Mouse (Mus musculus) MEL (cell line): ENCODE results near the gene Dennd1a. TPM values are rescaled to one million over a fixed set of nuclear protein-coding genes. Genes with fewer than 3 reads are reported as not detected.

Source experiments
- DNase-seq: peaks from one replicate; pipeline ENCODE4 v3.0.0; 2011; ENCODE audit warnings: low read depth, low spot score
- H3K27ac ChIP-seq: 2 replicates; pipeline ENCODE4 v1.5.1; 2012; ENCODE audit warnings: low read depth, mild to moderate bottlenecking, control low read depth, low read length, moderate library complexity; ENCODE audit not compliant: control insufficient read depth
- H3K27me3 ChIP-seq, 2 experiments: fragments of 150-350 bp in 1 of 2; sonication (generic) in 1 of 2; 2 replicates each; pipeline ENCODE4 v1.6.1; 2012; ENCODE audit warnings: low read length in 2 of 2, mild to moderate bottlenecking in 2 of 2, improper control_type of control experiment in 1 of 2, moderate library complexity in 1 of 2; ENCODE audit not compliant: insufficient read depth in 2 of 2, control insufficient read depth in 1 of 2
- H3K36me3 ChIP-seq, 2 experiments: 2 replicates each; pipeline ENCODE4 v1.6.1; 2012 to 2014; ENCODE audit warnings: low read length in 2 of 2, improper control_type of control experiment in 1 of 2, inconsistent platforms in 1 of 2, mild to moderate bottlenecking in 1 of 2; ENCODE audit not compliant: insufficient read depth in 2 of 2, control insufficient read depth in 1 of 2
- H3K4me1 ChIP-seq, 2 experiments: fragments of 150-350 bp in 1 of 2; sonication (generic) in 1 of 2; 2 replicates each; pipeline ENCODE4 v1.6.1; 2012; ENCODE audit warnings: low read length in 2 of 2, improper control_type of control experiment in 1 of 2, mild to moderate bottlenecking in 1 of 2; ENCODE audit not compliant: insufficient read depth in 2 of 2, control insufficient read depth in 1 of 2
- H3K4me3 ChIP-seq, 2 experiments: fragments of 150-350 bp in 1 of 2; sonication (generic) in 1 of 2; 2 replicates each; pipeline ENCODE4 v1.5.1; 2012; ENCODE audit warnings: low read depth in 2 of 2, low read length in 2 of 2, mild to moderate bottlenecking in 2 of 2, moderate library complexity in 2 of 2, control low read depth in 1 of 2, improper control_type of control experiment in 1 of 2; ENCODE audit not compliant: control insufficient read depth in 1 of 2, insufficient read depth in 1 of 2
- H3K79me2 ChIP-seq: 2 replicates; pipeline ENCODE4 v1.6.1; 2012; ENCODE audit warnings: mild to moderate bottlenecking, low read length, moderate library complexity; ENCODE audit not compliant: control insufficient read depth, poor library complexity, insufficient read depth
- H3K9ac ChIP-seq: 2 replicates; pipeline ENCODE4 v1.6.1; 2012; ENCODE audit warnings: low read depth, mild to moderate bottlenecking, control low read depth, low read length, moderate library complexity; ENCODE audit not compliant: control insufficient read depth, poor library complexity, severe bottlenecking
- H3K9me3 ChIP-seq: fragments of 150-350 bp; sonication (generic); replicated peaks from 2 replicates; pipeline ENCODE4 v1.6.1; 2012; ENCODE audit warnings: mild to moderate bottlenecking, low read length, improper control_type of control experiment, moderate library complexity; ENCODE audit not compliant: insufficient read depth
- E2F4 ChIP-seq: IDR thresholded peaks from 2 replicates; pipeline ENCODE4 v1.6.1; 2011; ENCODE audit warnings: low read depth, low read length, improper control_type of control experiment, borderline replicate concordance
- ELF1 ChIP-seq: IDR thresholded peaks from 2 replicates; pipeline ENCODE4 v1.6.1; 2014; ENCODE audit warnings: low read depth, mild to moderate bottlenecking, inconsistent platforms, low read length, improper control_type of control experiment, moderate library complexity
- GABPA ChIP-seq: IDR thresholded peaks from 2 replicates; pipeline ENCODE4 v1.6.1; 2012; ENCODE audit warnings: low read depth, mild to moderate bottlenecking, inconsistent platforms, low read length, improper control_type of control experiment, moderate library complexity
- HCFC1 ChIP-seq: IDR thresholded peaks from 2 replicates; pipeline ENCODE4 v1.6.1; 2012; ENCODE audit warnings: low read depth, mild to moderate bottlenecking, inconsistent platforms, low read length, improper control_type of control experiment, moderate library complexity
- JUND ChIP-seq: IDR thresholded peaks from 2 replicates; pipeline ENCODE4 v1.6.1; 2011; ENCODE audit warnings: low read depth, mild to moderate bottlenecking, improper control_type of control experiment, low read length
- KAT2A ChIP-seq: conservative IDR thresholded peaks from 2 replicates; pipeline ENCODE4 v1.6.1; 2012; ENCODE audit warnings: low read depth, low read length, improper control_type of control experiment, inconsistent platforms
- MAFK ChIP-seq: IDR thresholded peaks from 2 replicates; pipeline ENCODE4 v1.6.1; 2011; ENCODE audit warnings: low read depth, mild to moderate bottlenecking, low read length, improper control_type of control experiment, borderline replicate concordance
- MAZ ChIP-seq: IDR thresholded peaks from 2 replicates; pipeline ENCODE4 v1.6.1; 2012; ENCODE audit warnings: low read depth, mild to moderate bottlenecking, inconsistent platforms, low read length, improper control_type of control experiment
- MXI1 ChIP-seq: IDR thresholded peaks from 2 replicates; pipeline ENCODE4 v1.6.1; 2011; ENCODE audit warnings: mild to moderate bottlenecking, low read depth, low read length, improper control_type of control experiment
- MYB ChIP-seq: IDR thresholded peaks from 2 replicates; pipeline ENCODE4 v1.6.1; 2011; ENCODE audit warnings: mild to moderate bottlenecking, low read depth, low read length, improper control_type of control experiment
- MYC ChIP-seq: IDR thresholded peaks from 2 replicates; pipeline ENCODE4 v1.6.1; 2011; ENCODE audit warnings: low read depth, mild to moderate bottlenecking, low read length, improper control_type of control experiment, moderate library complexity
- NELFE ChIP-seq: IDR thresholded peaks from 2 replicates; pipeline ENCODE4 v1.6.1; 2011; ENCODE audit warnings: low read depth, low read length, improper control_type of control experiment
- NRF1 ChIP-seq: IDR thresholded peaks from 2 replicates; pipeline ENCODE4 v1.6.1; 2014; ENCODE audit warnings: low read depth, mild to moderate bottlenecking, inconsistent platforms, low read length, improper control_type of control experiment, moderate library complexity; ENCODE audit not compliant: poor library complexity, insufficient read depth, severe bottlenecking
- POLR2A ChIP-seq, 2 experiments: IDR thresholded peaks; 2 replicates each; pipeline ENCODE4 v1.6.1; 2011 to 2012; ENCODE audit warnings: low read length in 2 of 2, mild to moderate bottlenecking in 2 of 2, control low read depth in 1 of 2, improper control_type of control experiment in 1 of 2, low read depth in 1 of 2, moderate library complexity in 1 of 2; ENCODE audit not compliant: control insufficient read depth in 1 of 2, insufficient read depth in 1 of 2, poor library complexity in 1 of 2
- POLR2AphosphoS2 ChIP-seq: IDR thresholded peaks from 2 replicates; pipeline ENCODE4 v1.6.1; 2011; ENCODE audit warnings: low read length, improper control_type of control experiment
- RAD21 ChIP-seq: IDR thresholded peaks from 2 replicates; pipeline ENCODE4 v1.6.1; 2011; ENCODE audit warnings: mild to moderate bottlenecking, low read depth, low read length, improper control_type of control experiment
- SIN3A ChIP-seq: IDR thresholded peaks from 2 replicates; pipeline ENCODE4 v1.6.1; 2012; ENCODE audit warnings: low read length, improper control_type of control experiment, inconsistent platforms
- TCF12 ChIP-seq: IDR thresholded peaks from 2 replicates; pipeline ENCODE4 v1.6.1; 2014; ENCODE audit warnings: low read depth, mild to moderate bottlenecking, inconsistent platforms, low read length, improper control_type of control experiment, moderate library complexity
- UBTF ChIP-seq: IDR thresholded peaks from 2 replicates; pipeline ENCODE4 v1.6.1; 2012; ENCODE audit warnings: low read depth, mild to moderate bottlenecking, inconsistent platforms, low read length, improper control_type of control experiment, moderate library complexity, borderline replicate concordance; ENCODE audit not compliant: insufficient read depth
- ZC3H11A ChIP-seq: IDR thresholded peaks from 2 replicates; pipeline ENCODE4 v1.6.1; 2012; ENCODE audit warnings: low read depth, mild to moderate bottlenecking, inconsistent platforms, low read length, improper control_type of control experiment
- ZMIZ1 ChIP-seq: IDR thresholded peaks from 2 replicates; pipeline ENCODE4 v1.6.1; 2012; ENCODE audit warnings: low read depth, mild to moderate bottlenecking, inconsistent platforms, low read length, improper control_type of control experiment, moderate library complexity
- ZNF384 ChIP-seq: IDR thresholded peaks from 2 replicates; pipeline ENCODE4 v1.6.1; 2012; ENCODE audit warnings: low read depth, mild to moderate bottlenecking, inconsistent platforms, low read length, improper control_type of control experiment
- polyA plus RNA-seq, 2 experiments: library from polyadenylated mRNA; stranded (reverse) in 1 of 2; unstranded in 1 of 2; fragments of >175 nt in 1 of 2; fragments of >200 nt in 1 of 2; gene quantifications; 2 replicates each; pipeline versions ENCODE4 v1.2.1 to v1.2.4; 2012; ENCODE audit warnings: low replicate concordance in 2 of 2, low read depth in 1 of 2; ENCODE audit not compliant: insufficient read length in 2 of 2, insufficient read depth in 1 of 2, missing spikeins in 1 of 2
- total RNA-seq: library from RNA; depleted of rRNA; stranded (reverse); fragments of 300-350 nt; gene quantifications from 2 replicates; pipeline ENCODE4 v1.2.3, GENCODE M21; 2012; rRNA removed

The Dennd1a gene
- total RNA-seq (4.8 and 5.0 TPM in 2 replicates), polyA plus RNA-seq (10 to 100 TPM in 1 of 2 experiments, not detected in 1; 21.8 TPM)

DNA sequence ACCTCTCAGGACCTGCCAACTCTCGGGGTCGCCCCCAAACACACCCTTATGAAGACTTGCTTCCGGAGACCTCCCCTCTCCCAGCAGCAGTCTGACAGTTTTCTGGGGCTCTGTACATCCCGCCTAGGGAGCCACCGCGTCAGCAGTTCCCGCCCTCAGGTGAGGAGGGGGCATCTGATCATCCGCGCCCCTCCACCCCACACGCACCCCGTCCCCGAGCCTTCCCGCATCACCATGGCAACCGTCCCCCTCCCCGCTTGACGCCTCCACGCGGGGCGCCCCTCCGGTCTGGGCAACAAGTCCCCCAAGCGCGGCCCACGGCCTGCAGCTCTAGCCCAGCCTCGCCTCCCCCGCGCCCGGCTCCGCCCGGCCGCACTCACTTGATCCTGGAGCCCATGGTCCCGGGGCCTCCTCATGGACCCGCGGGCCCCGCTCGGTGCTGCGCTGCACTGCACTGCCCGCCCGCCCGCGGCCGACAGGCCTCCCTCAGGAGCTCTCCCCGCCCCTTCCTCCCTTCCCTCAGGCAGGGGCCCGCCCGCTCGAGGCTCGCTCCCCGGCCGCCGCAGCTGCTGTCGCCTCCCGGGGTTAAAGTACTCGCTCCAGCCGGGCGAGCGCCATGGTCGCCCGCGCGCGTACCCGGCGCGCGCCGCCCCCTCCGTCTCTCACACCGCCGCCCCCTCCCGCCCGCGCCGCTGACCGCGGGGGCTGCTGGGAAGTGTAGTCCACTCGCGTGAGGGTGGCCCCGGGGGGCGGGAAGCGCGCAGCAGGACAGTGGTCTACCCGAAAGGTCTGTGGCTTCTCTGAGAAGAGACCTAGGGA, at the start of gene Dennd1a:
TSS of gene Dennd1a (minus strand) at position 658 of the 819 bp plus-strand sequence.
- Histone ChIP-seq H3K27ac (peak within 1 kb of the TSS; percentile 34), H3K4me1 (peaks cover 8 to 9% of the 10 kb centered on the region in 2 experiments; a peak in 3 of 4 replicates), H3K27me3 (no peaks in the 10 kb centered on the region), H3K9me3 (no peaks in the 10 kb centered on the region), H3K36me3 (peaks cover 0 to 11% of the 10 kb centered on the region in 2 experiments; a peak in 2 of 4 replicates), H3K79me2 (peaks cover 12% of the 10 kb centered on the region), H3K9ac (peak within 1 kb of the TSS; percentile 93), H3K4me3 (peak within 1 kb of the TSS; percentile 67 to 93)
- TF ChIP-seq SIN3A (peak; percentile 41), POLR2AphosphoS2 (no peak), E2F4 (peak; percentile 78; the same call in 1 of the 2 replicates), MYC (no peak), ZNF384 (no peak), POLR2A (IDR thresholded peaks at IDR 0.05; ENCODE audit: control insufficient read depth in 1 of 2, insufficient read depth in 1 of 2, low read depth in 1 of 2, low read length in 2 of 2, poor library complexity in 1 of 2) (peak; percentile 70 to 80; a peak in 3 of 4 replicates), MAZ (peak; percentile 98; the same call in 1 of the 2 replicates), ELF1 (0 out of 2 replicates have a peak, but pooled peaks have one; percentile 30), ZMIZ1 (no peak), TCF12 (peak; percentile 50), KAT2A (peak; percentile 67; the same call in 1 of the 2 replicates), HCFC1 (peak; percentile 93), MXI1 (0 out of 2 replicates have a peak, but pooled peaks have one; percentile 3), NELFE (peak; percentile 55), MYB (no peak), UBTF (0 out of 2 replicates have a peak, but pooled peaks have one; percentile 49), GABPA (no peak), NRF1 (peak; percentile 44; the same call in 1 of the 2 replicates)
- peak; percentile 87 for DNase-seq

DNA sequence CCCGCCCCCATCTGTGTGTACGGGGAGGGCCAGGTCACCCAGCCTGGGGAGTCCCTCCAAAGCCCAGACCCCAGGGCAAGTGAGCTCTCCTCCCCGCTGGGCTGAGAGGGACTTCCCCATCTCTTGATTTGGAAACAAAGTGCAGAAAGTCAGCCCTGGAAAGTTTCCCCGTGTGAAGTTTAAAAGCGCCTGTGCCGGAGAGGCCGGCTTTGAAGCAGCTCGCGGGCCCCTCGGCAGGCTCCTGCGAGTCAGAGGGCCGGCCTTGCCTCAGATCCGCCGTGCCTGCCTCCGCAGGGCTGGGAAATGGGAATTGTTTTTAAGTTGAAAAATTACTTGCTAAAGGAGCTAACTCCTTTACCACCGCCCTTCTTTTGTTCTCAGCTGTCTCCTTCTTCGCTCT, 49.4 kb upstream of the Dennd1a start:
- Histone ChIP-seq H3K27ac (no peak overlapping the region), H3K27me3 (peaks cover 2 to 6% of the 10 kb centered on the region in 2 experiments; a peak in 3 of 4 replicates), H3K9ac (no peak overlapping the region), H3K79me2 (no peaks in the 10 kb centered on the region), H3K4me1 (peaks cover 3 to 5% of the 10 kb centered on the region in 2 experiments; a peak in 1 of 4 replicates), H3K9me3 (no peaks in the 10 kb centered on the region), H3K36me3 (no peaks in the 10 kb centered on the region; a peak in 1 of 4 replicates), H3K4me3 (no peak overlapping the region)
- TF ChIP-seq ZC3H11A, result no peak
- TF ChIP-seq RAD21, result no peak
- no peak for TF ChIP-seq GABPA
- no peak for TF ChIP-seq JUND
- TF ChIP-seq MAFK, result no peak
- TF ChIP-seq MYC, result no peak
- DNase-seq, result no peak
